Mouse (Mus musculus) lung, embryonic 16.5 days (tissue): Measurements from ENCODE around the gene Gucy2c. TPM values are rescaled to one million over a fixed set of nuclear protein-coding genes. Genes with fewer than 3 reads are reported as not detected.

ENCODE experiments used
- ATAC-seq: fragments of 200-750 bp; cut with Nextera tagmentation; 2 replicates; pipeline ENCODE4 v1.8.0; 2017; ENCODE audit warnings: low read depth, mild to moderate bottlenecking, moderate library complexity
- H3K27ac ChIP-seq: fragments of 300-500 bp; sonication (generic); 2 replicates; pipeline ENCODE4 v1.5.1; 2014; ENCODE audit warnings: mild to moderate bottlenecking, control low read depth, low read length
- H3K27me3 ChIP-seq: fragments of 300-500 bp; sonication (generic); 2 replicates; pipeline ENCODE4 v1.6.1; 2014; ENCODE audit warnings: low read depth, low read length, mixed read lengths; ENCODE audit not compliant: control insufficient read depth, insufficient read depth
- H3K36me3 ChIP-seq: fragments of 300-500 bp; sonication (generic); 2 replicates; pipeline ENCODE4 v1.6.1; 2014; ENCODE audit warnings: low read length; ENCODE audit not compliant: control insufficient read depth, insufficient read depth
- H3K4me1 ChIP-seq: fragments of 300-500 bp; sonication (generic); replicated peaks from 2 replicates; pipeline ENCODE4 v1.6.1; 2014; ENCODE audit warnings: low read length, mixed read lengths; ENCODE audit not compliant: control insufficient read depth, insufficient read depth
- H3K4me2 ChIP-seq: fragments of 300-500 bp; sonication (generic); 2 replicates; pipeline ENCODE4 v1.6.1; 2014; ENCODE audit warnings: low read depth, low read length, control low read depth
- H3K4me3 ChIP-seq: fragments of 300-500 bp; sonication (generic); 2 replicates; pipeline ENCODE4 v1.5.1; 2014; ENCODE audit warnings: mild to moderate bottlenecking, low read length, control low read depth
- H3K9ac ChIP-seq: fragments of 300-500 bp; sonication (generic); 2 replicates; pipeline ENCODE4 v1.6.1; 2014; ENCODE audit warnings: low read length, control low read depth
- H3K9me3 ChIP-seq: fragments of 300-500 bp; sonication (generic); 2 replicates; pipeline ENCODE4 v1.6.1; 2016; ENCODE audit warnings: low read length; ENCODE audit not compliant: control insufficient read depth
- WGBS: fragments of 180-500 bp; shearing (Covaris S2); extraction: QIAGEN DNeasy Blood & Tissue Kit; methylation state at CpG from one replicate; pipeline ENCODE4 v1.1.7; 2014; 5-methylcytosine and 5-hydroxymethylcytosine counted together
- polyA plus RNA-seq: library from polyadenylated mRNA; unstranded; fragments of >200 nt; fragmentation: Nextera tagmentation; extraction: Ambion mirVana; gene quantifications from 2 replicates; pipeline ENCODE4 v1.2.1, GENCODE M21; 2015

Gucy2c gene
- polyA plus RNA-seq, 1 experiment from 2014 or later, result 0.13 TPM

- peak overlapping the region; percentile 55 for H3K27ac ChIP-seq
- H3K36me3 ChIP-seq, result no peaks in the 10 kb centered on the region
- no peak overlapping the region for H3K9ac ChIP-seq
- H3K4me3 ChIP-seq, result no peak overlapping the region
- 54% methylated on average over 8 of the region's 8 CpGs for WGBS
- no peaks in the 10 kb centered on the region for H3K27me3 ChIP-seq
- peak; percentile 65 for ATAC-seq
- no peaks in the 10 kb centered on the region for H3K9me3 ChIP-seq
- H3K4me1 ChIP-seq, result peaks cover 11% of the 10 kb centered on the region
- no peak overlapping the region for H3K4me2 ChIP-seq
These were observed 12.4 kb downstream of the Gucy2c start for GRCm38 (mm10) chr6:136769143-136769542.

GRCm38 (mm10) chr6:136763912-136764311 is 17.7 kb downstream of the Gucy2c start:
- Histone ChIP-seq H3K4me2 (no peak overlapping the region), H3K36me3 (no peaks in the 10 kb centered on the region), H3K9me3 (no peaks in the 10 kb centered on the region), H3K27ac (no peak overlapping the region), H3K4me1 (peaks cover 10% of the 10 kb centered on the region), H3K9ac (no peak overlapping the region), H3K27me3 (no peaks in the 10 kb centered on the region), H3K4me3 (no peak overlapping the region)
- WGBS, result 6% methylated on average over 1 of the region's 1 CpGs
- ATAC-seq, result peak; percentile 96

GRCm38 (mm10) chr6:136750567-136750966 is 31.0 kb downstream of the Gucy2c start:
- no peaks in the 10 kb centered on the region for H3K27me3 ChIP-seq
- no peaks in the 10 kb centered on the region for H3K36me3 ChIP-seq
- no peak for ATAC-seq
- H3K4me2 ChIP-seq, result no peak overlapping the region
- no peak overlapping the region for H3K4me3 ChIP-seq
- 84% methylated on average over 11 of the region's 11 CpGs for WGBS
- H3K4me1 ChIP-seq, result no peaks in the 10 kb centered on the region
- H3K9ac ChIP-seq, result no peak overlapping the region
- H3K9me3 ChIP-seq, result no peaks in the 10 kb centered on the region
- H3K27ac ChIP-seq, result no peak overlapping the region

DNA sequence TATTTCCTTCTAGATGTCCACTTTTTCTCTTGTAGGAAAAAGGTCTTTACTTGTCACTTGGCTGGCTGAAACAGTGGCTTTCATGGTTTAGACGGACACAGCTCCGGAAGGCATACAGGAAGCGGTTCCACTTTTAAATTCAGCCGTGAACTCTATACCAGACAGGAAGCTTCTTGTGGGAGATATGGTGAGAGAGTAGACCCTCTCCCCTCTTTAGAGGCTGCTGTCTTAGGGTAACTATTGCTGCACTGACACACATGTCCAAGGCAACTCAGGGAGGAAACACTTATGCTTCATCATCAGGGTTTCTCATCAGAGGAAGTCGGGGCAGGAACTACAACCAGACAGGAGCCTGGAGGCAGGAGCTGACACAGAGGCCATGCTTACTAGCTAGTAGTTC is 36.0 kb downstream of the Gucy2c start:
- Histone ChIP-seq H3K4me1 (no peaks in the 10 kb centered on the region; the same call in 1 of the 2 replicates), H3K4me3 (no peak overlapping the region), H3K36me3 (no peaks in the 10 kb centered on the region), H3K9ac (no peak overlapping the region), H3K27me3 (no peaks in the 10 kb centered on the region), H3K9me3 (no peaks in the 10 kb centered on the region), H3K4me2 (no peak overlapping the region), H3K27ac (no peak overlapping the region)
- ATAC-seq, result no peak
- 62% methylated on average over 5 of the region's 5 CpGs for WGBS

GRCm38 (mm10) chr6:136743729-136744128 is 37.8 kb downstream of the Gucy2c start:
- H3K9me3 ChIP-seq, result no peaks in the 10 kb centered on the region
- H3K27me3 ChIP-seq, result no peaks in the 10 kb centered on the region
- H3K36me3 ChIP-seq, result no peaks in the 10 kb centered on the region
- no peak overlapping the region for H3K27ac ChIP-seq
- no peak overlapping the region for H3K4me3 ChIP-seq
- H3K4me1 ChIP-seq, result no peaks in the 10 kb centered on the region; the same call in 1 of the 2 replicates
- H3K4me2 ChIP-seq, result no peak overlapping the region
- ATAC-seq, result no peak
- no peak overlapping the region for H3K9ac ChIP-seq
- WGBS, result 63% methylated on average over 7 of the region's 7 CpGs

GRCm38 (mm10) chr6:136742352-136743118 is 39.0 kb downstream of the Gucy2c start:
- Histone ChIP-seq H3K9me3 (no peaks in the 10 kb centered on the region), H3K4me3 (no peak overlapping the region), H3K9ac (no peak overlapping the region), H3K27ac (0 out of 2 replicates have a peak overlapping the region, but pooled peaks have one; percentile 13), H3K4me1 (no peaks in the 10 kb centered on the region; the same call in 1 of the 2 replicates), H3K4me2 (no peak overlapping the region), H3K36me3 (no peaks in the 10 kb centered on the region), H3K27me3 (no peaks in the 10 kb centered on the region)
- WGBS, result 32% methylated on average over 10 of the region's 10 CpGs
- peak; percentile 78 for ATAC-seq

DNA sequence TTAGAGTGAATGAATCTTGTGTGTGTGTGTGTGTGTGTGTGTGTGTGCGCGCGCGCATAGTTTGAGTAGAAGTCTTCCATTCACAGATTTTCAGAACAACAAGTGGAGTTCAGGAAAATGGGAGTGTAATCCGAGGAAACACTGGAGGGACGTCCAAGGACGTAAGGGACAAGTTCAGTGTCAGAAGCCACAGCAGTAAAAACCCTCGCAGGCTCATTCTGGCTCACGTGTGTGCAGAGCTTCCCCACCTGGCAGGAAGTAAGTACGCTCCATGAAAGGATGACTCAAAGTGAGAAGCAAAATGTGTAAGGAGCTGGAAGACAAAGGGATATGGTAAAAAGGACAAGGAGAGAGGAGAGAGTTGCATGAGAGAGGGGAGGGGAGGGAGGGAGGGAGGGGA is 40.3 kb downstream of the Gucy2c start:
- WGBS, result 77% methylated on average over 10 of the region's 10 CpGs
- Histone ChIP-seq H3K9me3 (no peaks in the 10 kb centered on the region), H3K4me2 (no peak overlapping the region), H3K36me3 (no peaks in the 10 kb centered on the region), H3K4me1 (no peaks in the 10 kb centered on the region; the same call in 1 of the 2 replicates), H3K9ac (no peak overlapping the region), H3K4me3 (no peak overlapping the region), H3K27ac (no peak overlapping the region), H3K27me3 (no peaks in the 10 kb centered on the region)
- no peak for ATAC-seq

DNA sequence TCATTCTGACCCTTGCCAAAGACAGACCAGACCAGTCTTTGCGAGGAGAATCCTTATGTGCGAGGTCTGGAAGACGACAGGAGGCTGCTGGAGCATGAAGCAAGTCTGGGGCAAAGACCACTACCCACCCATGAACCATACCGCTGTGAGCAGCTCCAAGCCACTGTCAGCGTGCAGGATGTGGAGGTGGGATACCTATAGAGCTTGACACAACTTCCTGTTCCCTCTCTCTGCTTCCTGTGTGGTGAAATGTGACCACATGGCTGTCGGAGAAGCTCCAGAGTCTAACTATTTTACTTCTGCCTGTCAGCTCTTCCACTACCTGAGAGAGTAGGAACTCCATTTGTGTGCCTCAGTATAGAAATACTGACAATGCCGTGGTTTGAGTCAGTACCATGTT is 45.8 kb downstream of the Gucy2c start:
- H3K9me3 ChIP-seq, result no peaks in the 10 kb centered on the region
- H3K9ac ChIP-seq, result no peak overlapping the region
- H3K27me3 ChIP-seq, result no peaks in the 10 kb centered on the region
- H3K4me1 ChIP-seq, result no peaks in the 10 kb centered on the region
- H3K4me2 ChIP-seq, result no peak overlapping the region
- no peak overlapping the region for H3K27ac ChIP-seq
- ATAC-seq, result no peak
- WGBS, result 73% methylated on average over 7 of the region's 7 CpGs
- H3K4me3 ChIP-seq, result no peak overlapping the region
- no peaks in the 10 kb centered on the region for H3K36me3 ChIP-seq

DNA sequence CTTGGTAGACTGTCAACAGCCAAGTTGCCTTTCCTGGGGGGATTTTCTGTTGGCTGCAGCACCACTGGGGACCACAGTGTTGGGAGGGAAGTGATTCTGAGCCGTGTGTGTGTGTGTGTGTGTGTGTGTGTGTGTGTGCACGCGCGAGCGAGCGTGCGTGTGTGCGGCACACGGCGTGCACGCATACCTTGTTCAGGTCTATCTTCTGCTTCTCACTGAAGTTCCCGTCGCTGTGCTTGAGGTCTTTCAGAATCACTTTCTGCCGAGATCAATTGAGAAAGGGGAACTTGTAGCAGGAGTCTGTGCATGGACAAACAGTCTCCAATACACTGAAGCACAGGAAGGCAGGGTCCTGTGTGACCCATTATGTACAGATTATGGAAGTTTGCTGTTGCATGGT is 53.4 kb downstream of the Gucy2c start:
- 90% methylated on average over 14 of the region's 14 CpGs for WGBS
- Histone ChIP-seq H3K27me3 (no peaks in the 10 kb centered on the region), H3K4me2 (no peak overlapping the region), H3K4me3 (no peak overlapping the region), H3K9ac (no peak overlapping the region), H3K9me3 (no peaks in the 10 kb centered on the region), H3K36me3 (no peaks in the 10 kb centered on the region), H3K4me1 (no peaks in the 10 kb centered on the region), H3K27ac (no peak overlapping the region)
- no peak for ATAC-seq
